Mouse (Mus musculus): ENCODE measurements around the gene Snx29. TPM values are rescaled to one million over a fixed set of nuclear protein-coding genes. Genes with fewer than 3 reads are reported as not detected.
"Not testable (repeated sequence)": the region's sequence is repeated elsewhere in the genome, so short reads cannot be mapped to it uniquely, and the experiment has no call there.

Gene Snx29
- polyA plus RNA-seq, 1 experiment from 2014 or later = 9.5 TPM

DNA sequence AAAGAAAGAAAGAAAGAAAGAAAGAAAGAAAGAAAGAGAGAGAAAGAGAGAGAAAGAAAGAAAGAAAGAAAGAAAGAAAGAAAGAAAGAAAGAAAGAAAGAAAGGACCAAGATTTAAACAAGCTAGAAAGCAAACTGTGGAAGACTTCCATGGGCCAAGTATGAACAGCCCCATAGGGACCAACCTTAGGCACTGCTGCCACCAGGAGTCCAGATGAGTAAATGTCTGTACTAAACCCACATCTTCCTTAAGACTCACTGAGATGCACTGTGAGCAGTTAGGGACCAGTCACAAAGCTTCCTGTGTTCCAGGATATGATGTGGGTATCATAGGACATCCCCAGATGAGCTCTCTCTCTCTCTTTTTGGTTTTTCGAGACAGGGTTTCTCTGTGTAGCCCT, 25.0 kb upstream of the Snx29 start:
- ATAC-seq (ENCODE audit: insufficient number of reproducible peaks, low FRiP score, low TSS enrichment, low read depth); H3K4me2 ChIP-seq (ENCODE audit: low read depth, severe bottlenecking); DNase-seq (ENCODE audit: low spot score); H3K4me3 ChIP-seq (ENCODE audit: low read depth, low read length); H3K36me3 ChIP-seq (ENCODE audit: control insufficient read depth, insufficient read depth, low read length); H3K9ac ChIP-seq (ENCODE audit: low read length); H3K27ac ChIP-seq (replicated peaks; ENCODE audit: low read depth, low read length); H3K27me3 ChIP-seq (ENCODE audit: control insufficient read depth, insufficient read depth, low read length); H3K9me3 ChIP-seq (ENCODE audit: control insufficient read depth, low read length); H3K4me1 ChIP-seq (ENCODE audit: control insufficient read depth, insufficient read depth, low read length): not testable (repeated sequence)
- 74% methylated on average over 1 of the region's 1 CpGs for WGBS

DNA sequence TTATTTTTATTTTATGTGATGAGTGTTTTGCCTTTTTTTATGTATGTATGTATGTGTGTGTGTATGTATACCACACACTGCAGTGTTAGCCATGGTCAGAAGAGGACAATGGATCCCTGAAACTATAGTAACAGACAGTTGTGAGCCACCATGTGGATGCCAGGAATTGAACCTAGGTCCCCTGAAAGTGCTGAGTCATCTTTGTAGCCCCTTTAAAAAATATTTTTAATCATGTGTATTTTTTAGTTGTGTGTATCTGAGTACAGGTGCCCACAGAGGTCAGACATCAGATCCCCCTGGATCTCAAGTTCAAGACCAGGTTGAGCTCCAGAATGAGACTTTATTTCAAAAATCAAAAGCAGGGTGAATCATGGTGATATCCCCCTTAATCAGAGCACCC, 19.0 kb upstream of the Snx29 start:
- Histone ChIP-seq H3K4me1 (ENCODE audit: control insufficient read depth, insufficient read depth, low read length) (no peaks in the 10 kb centered on the region), H3K4me3 (ENCODE audit: low read depth, low read length) (no peak overlapping the region), H3K4me2 (ENCODE audit: low read depth, severe bottlenecking) (no peak overlapping the region), H3K27ac (replicated peaks; ENCODE audit: low read depth, low read length) (no peak overlapping the region), H3K9me3 (ENCODE audit: control insufficient read depth, low read length) (no peaks in the 10 kb centered on the region), H3K9ac (ENCODE audit: low read length) (no peak overlapping the region), H3K27me3 (ENCODE audit: control insufficient read depth, insufficient read depth, low read length) (no peaks in the 10 kb centered on the region), H3K36me3 (ENCODE audit: control insufficient read depth, insufficient read depth, low read length) (no peaks in the 10 kb centered on the region)
- no peak for ATAC-seq (ENCODE audit: insufficient number of reproducible peaks, low FRiP score, low TSS enrichment, low read depth)
- DNase-seq (ENCODE audit: low spot score) = no peak

DNA sequence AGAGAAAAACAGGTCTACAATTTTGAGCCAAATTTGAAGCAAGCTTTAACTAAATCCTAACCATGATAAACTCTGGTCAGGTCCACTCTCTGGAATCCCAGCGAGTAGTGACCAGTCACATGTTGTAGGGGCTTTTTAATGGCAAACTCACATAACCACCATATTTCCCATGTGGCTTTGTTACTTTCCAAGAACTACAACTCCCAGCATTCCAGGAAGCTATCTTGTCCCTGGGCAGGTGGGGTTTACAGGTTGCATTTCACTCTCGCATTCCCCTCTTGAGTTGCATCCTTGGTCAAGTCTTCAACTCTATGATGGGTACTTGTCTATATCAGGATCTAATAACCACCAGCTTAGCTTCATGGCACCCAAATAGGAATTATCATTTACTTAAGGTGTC, 17.2 kb upstream of the Snx29 start:
- H3K4me3 ChIP-seq (ENCODE audit: low read depth, low read length) = no peak overlapping the region
- no peak overlapping the region for H3K27ac ChIP-seq (replicated peaks; ENCODE audit: low read depth, low read length)
- H3K36me3 ChIP-seq (ENCODE audit: control insufficient read depth, insufficient read depth, low read length) = no peaks in the 10 kb centered on the region
- no peaks in the 10 kb centered on the region for H3K9me3 ChIP-seq (ENCODE audit: control insufficient read depth, low read length)
- WGBS = 86% methylated on average over 2 of the region's 2 CpGs
- H3K9ac ChIP-seq (ENCODE audit: low read length) = no peak overlapping the region
- no peak overlapping the region for H3K4me2 ChIP-seq (ENCODE audit: low read depth, severe bottlenecking)
- no peaks in the 10 kb centered on the region for H3K27me3 ChIP-seq (ENCODE audit: control insufficient read depth, insufficient read depth, low read length)
- no peaks in the 10 kb centered on the region for H3K4me1 ChIP-seq (ENCODE audit: control insufficient read depth, insufficient read depth, low read length)
- ATAC-seq (ENCODE audit: insufficient number of reproducible peaks, low FRiP score, low TSS enrichment, low read depth) (no peak), DNase-seq (ENCODE audit: low spot score) (no peak)

DNA sequence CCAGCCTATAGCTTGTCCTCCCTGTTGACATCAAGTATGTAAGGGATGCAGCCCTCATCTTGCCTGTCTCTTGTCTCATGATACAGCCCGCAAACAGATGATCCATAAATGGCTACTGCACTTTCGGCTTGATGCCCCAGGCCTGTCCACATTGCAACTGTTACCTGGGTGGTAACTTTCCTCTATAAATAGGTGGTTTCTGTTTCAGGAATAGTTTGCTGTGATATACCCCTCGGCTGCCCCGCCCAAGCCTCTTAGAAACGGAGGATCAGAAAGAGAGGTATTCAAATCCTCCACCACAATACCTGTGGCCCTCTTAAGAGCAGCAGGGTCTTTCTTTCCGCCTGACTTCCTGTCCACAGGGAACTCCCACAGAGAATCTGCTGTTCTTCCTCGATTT, 9.2 kb upstream of the Snx29 start, which contains the start of gene Tnfrsf17:
Gene Tnfrsf17, plus strand, starts transcription at position 301 of the 400 bp plus-strand sequence.
- 83% methylated on average over 7 of the region's 7 CpGs for WGBS
- H3K4me3 ChIP-seq (ENCODE audit: low read depth, low read length) = no peak within 1 kb of the TSS
- peaks cover 6% of the 10 kb centered on the region for H3K4me1 ChIP-seq (ENCODE audit: control insufficient read depth, insufficient read depth, low read length)
- no peak within 1 kb of the TSS for H3K27ac ChIP-seq (replicated peaks; ENCODE audit: low read depth, low read length)
- no peaks in the 10 kb centered on the region for H3K9me3 ChIP-seq (ENCODE audit: control insufficient read depth, low read length)
- H3K4me2 ChIP-seq (ENCODE audit: low read depth, severe bottlenecking) = no peak within 1 kb of the TSS
- no peak within 1 kb of the TSS for H3K9ac ChIP-seq (ENCODE audit: low read length)
- DNase-seq (ENCODE audit: low spot score) (no peak), ATAC-seq (ENCODE audit: insufficient number of reproducible peaks, low FRiP score, low TSS enrichment, low read depth) (no peak)
- no peaks in the 10 kb centered on the region for H3K36me3 ChIP-seq (ENCODE audit: control insufficient read depth, insufficient read depth, low read length)
- no peaks in the 10 kb centered on the region for H3K27me3 ChIP-seq (ENCODE audit: control insufficient read depth, insufficient read depth, low read length)

DNA sequence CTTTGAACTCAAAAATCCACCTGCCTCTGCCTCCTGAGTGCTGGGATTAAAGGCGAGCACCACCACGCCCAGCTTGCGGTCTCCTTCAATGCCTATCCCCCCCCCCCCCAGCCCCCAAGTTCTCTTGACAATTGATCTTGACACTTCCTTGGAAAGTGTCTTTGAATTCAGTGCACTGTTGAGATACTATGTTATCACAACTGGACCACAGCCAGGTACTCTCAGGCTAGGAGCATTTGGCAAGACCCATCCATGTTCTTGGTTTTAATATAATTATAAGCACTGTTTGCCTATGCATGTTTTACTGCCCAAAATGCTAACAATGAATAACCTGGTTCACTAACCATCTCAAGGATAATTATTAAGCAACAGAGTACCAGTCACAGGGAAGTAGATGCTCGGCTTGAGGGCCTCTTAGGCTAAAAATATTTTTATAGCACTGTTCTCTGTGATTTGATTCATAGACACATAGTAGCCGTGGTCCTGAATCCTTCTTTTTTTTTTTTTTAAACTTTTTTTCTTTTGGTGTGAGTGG, 6.9 kb upstream of the Snx29 start:
- H3K9ac ChIP-seq (ENCODE audit: low read length) = no peak overlapping the region

DNA sequence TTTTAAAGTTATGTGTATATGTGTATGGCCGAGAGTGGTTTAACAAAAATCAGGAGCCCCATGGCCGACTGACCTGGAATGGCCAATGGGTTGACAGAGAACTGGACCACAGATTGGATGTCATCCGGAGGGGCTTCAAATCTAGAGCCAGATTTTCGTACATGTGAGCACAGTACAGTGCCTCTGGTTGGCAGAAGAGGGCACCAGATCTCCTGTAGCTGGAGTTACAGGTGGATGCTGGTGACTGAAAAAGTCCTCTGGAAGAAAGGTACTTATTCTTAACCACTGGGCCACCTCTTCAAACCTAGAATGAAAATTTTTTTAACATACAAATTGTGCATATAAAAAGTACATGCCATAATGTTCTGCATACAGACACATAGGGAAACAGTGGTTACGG, 6.0 kb upstream of the Snx29 start:
- Histone ChIP-seq H3K27me3 (ENCODE audit: control insufficient read depth, insufficient read depth, low read length) (no peaks in the 10 kb centered on the region), H3K27ac (replicated peaks; ENCODE audit: low read depth, low read length) (no peak overlapping the region), H3K9ac (ENCODE audit: low read length) (no peak overlapping the region), H3K9me3 (ENCODE audit: control insufficient read depth, low read length) (no peaks in the 10 kb centered on the region), H3K4me1 (ENCODE audit: control insufficient read depth, insufficient read depth, low read length) (peaks cover 6% of the 10 kb centered on the region), H3K4me3 (ENCODE audit: low read depth, low read length) (no peak overlapping the region), H3K4me2 (ENCODE audit: low read depth, severe bottlenecking) (no peak overlapping the region), H3K36me3 (ENCODE audit: control insufficient read depth, insufficient read depth, low read length) (no peaks in the 10 kb centered on the region)
- DNase-seq (ENCODE audit: low spot score) (no peak), ATAC-seq (ENCODE audit: insufficient number of reproducible peaks, low FRiP score, low TSS enrichment, low read depth) (0 out of 2 replicates have a peak, but pooled peaks have one; percentile 45)
- WGBS = 73% methylated on average over 5 of the region's 5 CpGs

More for the DNA sequence above, 6.9 kb upstream of the Snx29 start:
- Histone ChIP-seq H3K4me3 (ENCODE audit: low read depth, low read length) (no peak overlapping the region), H3K27me3 (ENCODE audit: control insufficient read depth, insufficient read depth, low read length) (no peaks in the 10 kb centered on the region), H3K27ac (replicated peaks; ENCODE audit: low read depth, low read length) (no peak overlapping the region), H3K4me1 (ENCODE audit: control insufficient read depth, insufficient read depth, low read length) (peaks cover 6% of the 10 kb centered on the region), H3K36me3 (ENCODE audit: control insufficient read depth, insufficient read depth, low read length) (no peaks in the 10 kb centered on the region), H3K4me2 (ENCODE audit: low read depth, severe bottlenecking) (no peak overlapping the region), H3K9me3 (ENCODE audit: control insufficient read depth, low read length) (no peaks in the 10 kb centered on the region)
- 88% methylated on average over 5 of the region's 5 CpGs for WGBS
- no peak for DNase-seq (ENCODE audit: low spot score)
- ATAC-seq (ENCODE audit: insufficient number of reproducible peaks, low FRiP score, low TSS enrichment, low read depth) = no peak

DNA sequence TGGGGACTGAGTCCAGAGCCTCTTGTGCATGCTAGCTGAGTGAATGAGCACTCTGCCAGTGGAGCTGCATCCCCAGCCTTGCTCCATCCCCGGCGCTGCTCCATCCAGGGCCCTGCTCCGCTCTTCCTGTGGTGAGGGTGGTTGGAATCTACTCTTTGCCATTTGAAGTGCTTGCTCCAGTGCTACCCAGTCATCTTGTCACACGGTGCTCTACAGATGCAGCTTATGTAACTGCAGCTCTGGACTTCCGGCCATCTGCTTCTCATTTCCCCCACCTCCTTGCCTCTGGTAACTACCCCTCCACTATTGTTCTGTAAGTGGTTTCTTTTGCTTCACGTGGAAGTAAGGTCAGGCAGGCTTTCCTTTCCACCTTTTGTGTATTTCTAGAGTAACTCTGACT, 5.4 kb upstream of the Snx29 start:
- Histone ChIP-seq H3K9ac (ENCODE audit: low read length) (no peak overlapping the region), H3K4me1 (ENCODE audit: control insufficient read depth, insufficient read depth, low read length) (peaks cover 6% of the 10 kb centered on the region), H3K4me2 (ENCODE audit: low read depth, severe bottlenecking) (no peak overlapping the region), H3K27me3 (ENCODE audit: control insufficient read depth, insufficient read depth, low read length) (no peaks in the 10 kb centered on the region), H3K9me3 (ENCODE audit: control insufficient read depth, low read length) (no peaks in the 10 kb centered on the region), H3K27ac (replicated peaks; ENCODE audit: low read depth, low read length) (peak overlapping the region; percentile 80), H3K36me3 (ENCODE audit: control insufficient read depth, insufficient read depth, low read length) (no peaks in the 10 kb centered on the region), H3K4me3 (ENCODE audit: low read depth, low read length) (no peak overlapping the region)
- 41% methylated on average over 6 of the region's 6 CpGs for WGBS
- DNase-seq (ENCODE audit: low spot score) = peak; percentile 79
- ATAC-seq (ENCODE audit: insufficient number of reproducible peaks, low FRiP score, low TSS enrichment, low read depth) = peak; percentile 83

DNA sequence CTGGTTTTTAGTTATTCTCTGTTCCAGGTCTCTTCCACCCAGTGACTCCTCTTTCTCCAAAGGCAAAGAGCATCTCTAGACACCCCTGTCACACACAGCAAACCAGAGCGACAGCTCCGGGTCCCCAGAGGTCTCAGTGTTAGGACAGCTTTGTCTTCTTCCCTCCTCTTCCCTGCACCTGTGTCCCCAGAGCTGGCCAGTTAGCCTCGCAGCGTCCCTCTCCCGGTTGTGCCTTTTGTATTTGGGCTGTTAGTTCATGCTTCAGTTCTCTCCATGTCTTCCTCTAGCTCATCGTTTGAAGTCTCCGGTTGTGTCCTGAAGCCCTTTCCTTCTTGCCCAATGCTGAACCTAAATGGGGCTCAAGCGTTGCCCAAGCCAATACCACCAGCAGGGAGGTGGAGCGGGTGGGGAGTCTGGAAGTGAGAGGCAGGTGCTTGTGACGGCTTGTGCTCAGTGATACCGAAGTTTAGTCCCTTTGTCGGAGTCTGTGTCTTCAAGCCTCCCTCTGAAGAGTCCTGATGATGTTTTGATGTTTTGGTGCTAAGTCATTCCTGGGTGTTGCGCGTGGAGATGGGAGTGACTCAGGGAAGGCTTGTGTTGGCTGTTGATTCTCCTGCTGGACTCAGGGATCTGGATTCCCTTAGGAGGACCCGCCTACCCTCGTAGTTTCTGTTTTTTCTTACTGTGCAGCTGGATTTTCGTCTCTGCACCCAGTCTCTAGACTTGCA, 780 bp downstream of the Snx29 start:
- Histone ChIP-seq H3K9ac (ENCODE audit: low read length) (peak overlapping the region; percentile 77), H3K36me3 (ENCODE audit: control insufficient read depth, insufficient read depth, low read length) (no peaks in the 10 kb centered on the region), H3K4me2 (ENCODE audit: low read depth, severe bottlenecking) (peak overlapping the region; percentile 89), H3K4me1 (ENCODE audit: control insufficient read depth, insufficient read depth, low read length) (peaks cover 6% of the 10 kb centered on the region), H3K4me3 (ENCODE audit: low read depth, low read length) (peak overlapping the region; percentile 77), H3K9me3 (ENCODE audit: control insufficient read depth, low read length) (no peaks in the 10 kb centered on the region), H3K27ac (replicated peaks; ENCODE audit: low read depth, low read length) (peak overlapping the region; percentile 22; the same call in 1 of the 2 replicates), H3K27me3 (ENCODE audit: control insufficient read depth, insufficient read depth, low read length) (no peaks in the 10 kb centered on the region)
- ATAC-seq (ENCODE audit: insufficient number of reproducible peaks, low FRiP score, low TSS enrichment, low read depth) = no peak
- no peak for DNase-seq (ENCODE audit: low spot score)
- 7% methylated on average over 17 of the region's 17 CpGs for WGBS

All from limb, embryonic 11.5 days (tissue).